Mouse (Mus musculus): ENCODE data around the gene Hmgn2. TPM values are rescaled to one million over a fixed set of nuclear protein-coding genes. Genes with fewer than 3 reads are reported as not detected.
A peak's percentile ranks its signal among the peaks of the same experiment; 100 is the strongest.
"Not testable (repeated sequence)": the region's sequence is repeated elsewhere in the genome, so short reads cannot be mapped to it uniquely, and the experiment has no call there.

Gene Hmgn2
- polyA plus RNA-seq, 1 experiment from 2014 or later: 2,768 TPM

GRCm38 (mm10) chr4:134002246-134002645 lies 33.8 kb upstream of the Hmgn2 start:
- H3K9me3 ChIP-seq: no peaks in the 10 kb centered on the region
- no peak overlapping the region for H3K27ac ChIP-seq
- 0 out of 2 replicates have a peak, but pooled peaks cover 3% of the 10 kb centered on the region for H3K36me3 ChIP-seq
- ATAC-seq (ENCODE audit: borderline replicate concordance, extremely low read depth, low FRiP score, low TSS enrichment): no peak
- 53% methylated on average over 4 of the region's 4 CpGs for WGBS
- no peak overlapping the region for H3K9ac ChIP-seq
- H3K4me1 ChIP-seq: peaks cover 15% of the 10 kb centered on the region
- no peak overlapping the region for H3K4me3 ChIP-seq
- no peaks in the 10 kb centered on the region for H3K27me3 ChIP-seq
- no peak overlapping the region for H3K4me2 ChIP-seq

- H3K9me3 ChIP-seq: no peaks in the 10 kb centered on the region
- no peak overlapping the region for H3K4me2 ChIP-seq
- ATAC-seq (ENCODE audit: borderline replicate concordance, extremely low read depth, low FRiP score, low TSS enrichment): no peak
- H3K4me1 ChIP-seq: peaks cover 15% of the 10 kb centered on the region
- WGBS: 52% methylated on average over 10 of the region's 10 CpGs
- no peak overlapping the region for H3K4me3 ChIP-seq
- no peak overlapping the region for H3K27ac ChIP-seq
- 0 out of 2 replicates have a peak, but pooled peaks cover 3% of the 10 kb centered on the region for H3K36me3 ChIP-seq
- H3K9ac ChIP-seq: no peak overlapping the region
- no peaks in the 10 kb centered on the region for H3K27me3 ChIP-seq
Measured at GRCm38 (mm10) chr4:134001710-134002109, 33.3 kb upstream of the Hmgn2 start.

DNA sequence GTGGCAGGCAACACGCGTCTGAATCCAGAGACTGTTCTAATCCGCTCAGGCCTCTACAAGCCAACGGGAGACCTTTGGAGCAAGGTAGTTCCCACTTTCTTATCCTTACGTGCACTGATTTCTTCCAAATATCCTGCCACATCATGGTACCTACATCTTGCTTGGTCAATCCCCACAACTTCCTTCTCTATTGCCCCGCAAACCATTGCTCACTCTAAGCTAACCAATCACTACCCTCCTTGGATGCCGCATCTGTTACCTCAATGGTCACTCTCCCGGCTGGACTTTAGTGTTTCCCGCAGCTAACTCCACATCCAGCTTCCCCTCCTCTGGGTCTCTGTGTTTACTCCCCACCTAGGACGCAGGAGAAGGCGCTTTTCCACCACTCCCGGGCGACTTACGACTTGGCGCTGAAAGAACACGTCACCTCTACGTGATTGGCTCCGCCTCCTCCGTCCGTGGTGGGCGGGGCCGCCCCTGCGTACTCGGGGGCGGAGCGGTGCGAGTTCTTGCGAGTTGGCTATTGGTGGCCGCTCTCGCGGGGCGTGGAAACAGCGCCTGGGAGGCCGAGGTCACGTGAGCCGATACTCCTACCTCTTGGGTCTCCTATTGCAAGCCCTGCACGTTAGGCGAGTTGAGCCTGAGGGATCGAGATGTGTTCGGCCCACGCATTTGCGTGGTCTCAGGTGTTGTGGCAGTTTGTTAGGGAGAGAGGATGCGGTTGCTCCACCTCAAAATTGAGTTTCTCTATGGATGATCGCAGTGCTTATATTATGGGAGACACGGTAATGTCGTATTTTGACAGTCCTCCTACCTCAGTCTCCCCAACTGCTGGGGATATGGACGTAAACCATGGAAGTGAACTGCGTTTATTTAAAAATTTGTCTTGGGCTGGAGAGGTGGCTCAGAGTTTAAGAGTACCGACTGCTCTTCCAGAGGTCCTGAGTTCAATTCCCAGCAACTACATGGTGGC lies 32.3 kb upstream of the Hmgn2 start, which contains the start of gene Dhdds:
Gene Dhdds, minus strand, starts transcription at position 453 of the 973 bp plus-strand sequence.
- ATAC-seq (ENCODE audit: borderline replicate concordance, extremely low read depth, low FRiP score, low TSS enrichment): peak; percentile 98
- 1% methylated on average over 49 of the region's 49 CpGs for WGBS

DNA sequence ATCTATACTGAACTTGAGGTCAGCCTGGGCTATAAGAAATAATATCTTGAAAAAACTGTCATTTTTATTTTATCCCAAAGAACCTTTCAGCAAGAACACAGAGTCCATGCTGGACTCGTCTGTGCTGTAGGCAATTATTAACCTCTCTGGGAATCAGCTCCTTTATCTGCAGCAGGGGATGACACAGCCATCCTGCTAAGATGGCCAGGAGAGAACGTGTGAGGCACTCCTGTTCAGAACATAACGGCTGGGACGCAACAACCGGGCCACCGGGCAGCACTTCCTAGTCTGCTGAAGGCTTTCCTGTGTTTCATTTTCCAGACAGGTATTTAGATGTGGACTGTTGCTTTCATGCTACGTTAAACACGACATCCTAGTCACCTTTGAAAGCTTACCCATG lies 26.2 kb upstream of the Hmgn2 start:
- Histone ChIP-seq H3K9me3 (no peaks in the 10 kb centered on the region), H3K4me2 (no peak overlapping the region), H3K4me1 (peaks cover 3% of the 10 kb centered on the region), H3K4me3 (no peak overlapping the region), H3K27me3 (no peaks in the 10 kb centered on the region), H3K27ac (no peak overlapping the region), H3K9ac (no peak overlapping the region), H3K36me3 (peaks cover 67% of the 10 kb centered on the region)
- no peak for ATAC-seq (ENCODE audit: borderline replicate concordance, extremely low read depth, low FRiP score, low TSS enrichment)
- WGBS: 88% methylated on average over 8 of the region's 8 CpGs

More for the DNA sequence above, 32.3 kb upstream of the Hmgn2 start, which contains the start of gene Dhdds:
- no peak within 1 kb of the TSS for H3K27ac ChIP-seq
- peak within 1 kb of the TSS; percentile 76 for H3K9ac ChIP-seq
- peaks cover 15% of the 10 kb centered on the region for H3K4me1 ChIP-seq
- H3K4me3 ChIP-seq: peak within 1 kb of the TSS; percentile 82
- H3K36me3 ChIP-seq: peaks cover 11% of the 10 kb centered on the region; the same call in 1 of the 2 replicates
- H3K9me3 ChIP-seq: no peaks in the 10 kb centered on the region
- H3K27me3 ChIP-seq: no peaks in the 10 kb centered on the region
- peak within 1 kb of the TSS; percentile 79 for H3K4me2 ChIP-seq

GRCm38 (mm10) chr4:133991087-133991660 lies 22.7 kb upstream of the Hmgn2 start:
- no peaks in the 10 kb centered on the region for H3K4me1 ChIP-seq
- no peaks in the 10 kb centered on the region for H3K9me3 ChIP-seq
- no peaks in the 10 kb centered on the region for H3K27me3 ChIP-seq
- 84% methylated on average over 13 of the region's 13 CpGs for WGBS
- H3K9ac ChIP-seq: no peak overlapping the region
- no peak for ATAC-seq (ENCODE audit: borderline replicate concordance, extremely low read depth, low FRiP score, low TSS enrichment)
- peaks cover 83% of the 10 kb centered on the region for H3K36me3 ChIP-seq
- no peak overlapping the region for H3K4me3 ChIP-seq
- H3K27ac ChIP-seq: no peak overlapping the region
- no peak overlapping the region for H3K4me2 ChIP-seq

- no peaks in the 10 kb centered on the region for H3K27me3 ChIP-seq
- H3K4me2 ChIP-seq: no peak overlapping the region
- peaks cover 75% of the 10 kb centered on the region for H3K36me3 ChIP-seq
- H3K9ac ChIP-seq: no peak overlapping the region
- no peaks in the 10 kb centered on the region for H3K4me1 ChIP-seq
- H3K4me3 ChIP-seq: no peak overlapping the region
- WGBS: 57% methylated on average over 4 of the region's 4 CpGs
- no peaks in the 10 kb centered on the region for H3K9me3 ChIP-seq
- no peak overlapping the region for H3K27ac ChIP-seq
- ATAC-seq (ENCODE audit: borderline replicate concordance, extremely low read depth, low FRiP score, low TSS enrichment): no peak
Measured at GRCm38 (mm10) chr4:133990035-133990434, 21.6 kb upstream of the Hmgn2 start.

DNA sequence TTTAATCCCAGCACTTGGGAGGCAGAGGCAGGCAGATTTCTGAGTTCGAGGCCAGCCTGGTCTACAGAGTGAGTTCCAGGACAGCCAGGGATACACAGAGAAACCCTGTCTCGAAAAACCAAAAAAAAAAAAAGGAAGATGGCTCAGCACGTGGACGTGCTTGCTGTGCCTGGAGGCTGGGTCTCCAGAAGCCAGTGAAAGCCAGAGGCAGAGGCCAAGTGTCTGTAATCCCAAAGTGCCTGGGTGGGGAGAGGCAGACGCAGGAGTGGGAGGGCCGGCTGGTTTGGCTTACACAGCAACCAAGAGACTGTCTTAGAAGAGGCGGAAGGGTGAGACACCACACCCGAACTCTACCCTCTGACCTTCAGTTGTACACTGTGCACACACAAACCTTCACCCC lies 19.8 kb upstream of the Hmgn2 start:
- H3K27ac ChIP-seq; H3K9ac ChIP-seq; H3K4me1 ChIP-seq; H3K27me3 ChIP-seq; H3K4me2 ChIP-seq; ATAC-seq (ENCODE audit: borderline replicate concordance, extremely low read depth, low FRiP score, low TSS enrichment); H3K9me3 ChIP-seq; H3K4me3 ChIP-seq: not testable (repeated sequence)
- peaks cover 61% of the 10 kb centered on the region for H3K36me3 ChIP-seq
- 81% methylated on average over 8 of the region's 8 CpGs for WGBS

GRCm38 (mm10) chr4:133982936-133983335 lies 14.5 kb upstream of the Hmgn2 start:
- Histone ChIP-seq H3K4me3 (no peak overlapping the region), H3K4me2 (no peak overlapping the region), H3K4me1 (no peaks in the 10 kb centered on the region), H3K9me3 (no peaks in the 10 kb centered on the region), H3K36me3 (peaks cover 50% of the 10 kb centered on the region), H3K27me3 (no peaks in the 10 kb centered on the region), H3K9ac (no peak overlapping the region), H3K27ac (no peak overlapping the region)
- WGBS: 83% methylated on average over 13 of the region's 13 CpGs
- no peak for ATAC-seq (ENCODE audit: borderline replicate concordance, extremely low read depth, low FRiP score, low TSS enrichment)

GRCm38 (mm10) chr4:133980496-133980895 lies 12.0 kb upstream of the Hmgn2 start:
- Histone ChIP-seq H3K9me3 (no peaks in the 10 kb centered on the region), H3K4me1 (no peaks in the 10 kb centered on the region), H3K36me3 (peaks cover 43% of the 10 kb centered on the region), H3K9ac (no peak overlapping the region), H3K4me2 (no peak overlapping the region), H3K4me3 (no peak overlapping the region), H3K27me3 (no peaks in the 10 kb centered on the region), H3K27ac (no peak overlapping the region)
- ATAC-seq (ENCODE audit: borderline replicate concordance, extremely low read depth, low FRiP score, low TSS enrichment): no peak
- WGBS: 73% methylated on average over 5 of the region's 5 CpGs

- no peak overlapping the region for H3K27ac ChIP-seq
- 90% methylated on average over 10 of the region's 10 CpGs for WGBS
- H3K9ac ChIP-seq: no peak overlapping the region
- no peak for ATAC-seq (ENCODE audit: borderline replicate concordance, extremely low read depth, low FRiP score, low TSS enrichment)
- H3K36me3 ChIP-seq: peaks cover 41% of the 10 kb centered on the region
- no peak overlapping the region for H3K4me2 ChIP-seq
- H3K4me1 ChIP-seq: no peaks in the 10 kb centered on the region
- H3K9me3 ChIP-seq: no peaks in the 10 kb centered on the region
- H3K27me3 ChIP-seq: no peaks in the 10 kb centered on the region
- H3K4me3 ChIP-seq: no peak overlapping the region
Measured at GRCm38 (mm10) chr4:133978021-133978711, 9.7 kb upstream of the Hmgn2 start.

- 60% methylated on average over 8 of the region's 8 CpGs for WGBS
- Histone ChIP-seq H3K4me1 (peaks cover 11% of the 10 kb centered on the region), H3K36me3 (peaks cover 13% of the 10 kb centered on the region; the same call in 1 of the 2 replicates), H3K4me3 (no peak overlapping the region), H3K27me3 (no peaks in the 10 kb centered on the region), H3K9ac (no peak overlapping the region), H3K9me3 (no peaks in the 10 kb centered on the region), H3K27ac (no peak overlapping the region), H3K4me2 (no peak overlapping the region)
- ATAC-seq (ENCODE audit: borderline replicate concordance, extremely low read depth, low FRiP score, low TSS enrichment): no peak
Measured at GRCm38 (mm10) chr4:133971741-133972140, 3.3 kb upstream of the Hmgn2 start.
